Mouse (Mus musculus) adrenal gland, adult 8-10 months (tissue): Measurements from ENCODE around the gene Washc4. TPM values are rescaled to one million over a fixed set of nuclear protein-coding genes. Genes with fewer than 3 reads are reported as not detected.

Experiments
- DNase-seq: peaks from one replicate; pipeline ENCODE4 v3.0.0; 2022
- total RNA-seq, 4 experiments: library from RNA; stranded (reverse); gene quantifications; 2 replicates each; pipeline ENCODE4 v1.2.4; 2022

Washc4 gene
- total RNA-seq, 4 experiments from 2014 or later, result 24.7 to 31.3 (median 29.1) TPM

- DNase-seq, result no peak
These were observed 57.1 kb downstream of the Washc4 start for GRCm38 (mm10) chr10:83600650-83601049.

- no peak for DNase-seq
These were observed 60.5 kb downstream of the Washc4 start for GRCm38 (mm10) chr10:83603956-83604564.

- DNase-seq, result no peak
These were observed 62.2 kb downstream of the Washc4 start for GRCm38 (mm10) chr10:83605637-83606183.

- DNase-seq, result no peak
These were observed 63.6 kb downstream of the Washc4 start for GRCm38 (mm10) chr10:83607111-83607510.

GRCm38 (mm10) chr10:83608596-83608995 is 65.0 kb downstream of the Washc4 start:
- no peak for DNase-seq

- no peak for DNase-seq
These were observed 67.0 kb downstream of the Washc4 start for GRCm38 (mm10) chr10:83610518-83610917.

- no peak for DNase-seq
These were observed 68.3 kb downstream of the Washc4 start for GRCm38 (mm10) chr10:83611863-83612262.

GRCm38 (mm10) chr10:83612648-83613215 is 69.2 kb downstream of the Washc4 start:
- no peak for DNase-seq

GRCm38 (mm10) chr10:83617366-83617765 is 73.8 kb downstream of the Washc4 start:
- DNase-seq, result no peak

GRCm38 (mm10) chr10:83618819-83619440 is 75.4 kb downstream of the Washc4 start:
- no peak for DNase-seq

GRCm38 (mm10) chr10:83620350-83621055 is 77.0 kb downstream of the Washc4 start:
- DNase-seq, result no peak

- DNase-seq, result no peak
These were observed 80.5 kb downstream of the Washc4 start for GRCm38 (mm10) chr10:83624065-83624464.

- no peak for DNase-seq
These were observed 81.3 kb downstream of the Washc4 start for GRCm38 (mm10) chr10:83624841-83625240.

GRCm38 (mm10) chr10:83627113-83627687 is 83.6 kb downstream of the Washc4 start:
- DNase-seq, result no peak

- no peak for DNase-seq
These were observed 84.7 kb downstream of the Washc4 start for GRCm38 (mm10) chr10:83628241-83628640.

GRCm38 (mm10) chr10:83629190-83629781 is 85.7 kb downstream of the Washc4 start:
- DNase-seq, result no peak

- DNase-seq, result no peak
These were observed 86.3 kb downstream of the Washc4 start for GRCm38 (mm10) chr10:83629878-83630277.

- DNase-seq, result no peak
These were observed 87.3 kb downstream of the Washc4 start for GRCm38 (mm10) chr10:83630899-83631298.

- DNase-seq, result no peak
These were observed 88.2 kb downstream of the Washc4 start for GRCm38 (mm10) chr10:83631775-83632174.

- DNase-seq, result peak; percentile 54
These were observed 89.3 kb downstream of the Washc4 start for GRCm38 (mm10) chr10:83632806-83633374.

- DNase-seq, result no peak
These were observed 90.9 kb downstream of the Washc4 start for GRCm38 (mm10) chr10:83634461-83634860.

GRCm38 (mm10) chr10:83636191-83636590 is 92.6 kb downstream of the Washc4 start:
- DNase-seq, result no peak
